Mouse (Mus musculus) heart, embryonic 16.5 days (tissue): ENCODE measurements around the gene Gm49405. TPM values are rescaled to one million over a fixed set of nuclear protein-coding genes. Genes with fewer than 3 reads are reported as not detected.
"Not testable (repeated sequence)": the region's sequence is repeated elsewhere in the genome, so short reads cannot be mapped to it uniquely, and the experiment has no call there.

Experiments used
- ATAC-seq: fragments of 200-750 bp; cut with Nextera tagmentation; replicated peaks from 2 replicates; pipeline ENCODE4 v1.8.0; 2017; ENCODE audit warnings: moderate number of reproducible peaks; ENCODE audit not compliant: insufficient read depth, low FRiP score; ENCODE audit errors: extremely low read depth
- H3K27ac ChIP-seq: fragments of 300-500 bp; sonication (generic); 2 replicates; pipeline ENCODE4 v1.5.1; 2014; ENCODE audit warnings: mild to moderate bottlenecking, low read length, control low read depth, moderate library complexity
- H3K27me3 ChIP-seq: fragments of 300-500 bp; sonication (generic); 2 replicates; pipeline ENCODE4 v1.6.1; 2014; ENCODE audit warnings: low read length, mixed read lengths; ENCODE audit not compliant: control insufficient read depth, insufficient read depth
- H3K36me3 ChIP-seq: fragments of 300-500 bp; sonication (generic); 2 replicates; pipeline ENCODE4 v1.6.1; 2014; ENCODE audit not compliant: control insufficient read depth, insufficient read depth
- H3K4me1 ChIP-seq: fragments of 300-500 bp; sonication (generic); 2 replicates; pipeline ENCODE4 v1.6.1; 2014; ENCODE audit warnings: low read length, mixed read lengths; ENCODE audit not compliant: control insufficient read depth, insufficient read depth
- H3K4me2 ChIP-seq: fragments of 300-500 bp; sonication (generic); 2 replicates; pipeline ENCODE4 v1.6.1; 2014; ENCODE audit warnings: low read depth, mild to moderate bottlenecking, control low read depth, low read length
- H3K4me3 ChIP-seq: fragments of 300-500 bp; sonication (generic); 2 replicates; pipeline ENCODE4 v1.5.1; 2014; ENCODE audit warnings: mild to moderate bottlenecking, control low read depth, low read length
- H3K9ac ChIP-seq: fragments of 300-500 bp; sonication (generic); 2 replicates; pipeline ENCODE4 v1.6.1; 2014; ENCODE audit warnings: low read length, control low read depth
- H3K9me3 ChIP-seq: fragments of 300-500 bp; sonication (generic); replicated peaks from 2 replicates; pipeline ENCODE4 v1.6.1; 2016; ENCODE audit warnings: low read length; ENCODE audit not compliant: control insufficient read depth
- WGBS: fragments of 180-500 bp; shearing (Covaris S2); extraction: QIAGEN DNeasy Blood & Tissue Kit; methylation state at CpG from one replicate; pipeline ENCODE4 v1.1.7; 2014; 5-methylcytosine and 5-hydroxymethylcytosine counted together
- polyA plus RNA-seq: library from polyadenylated mRNA; unstranded; fragments of >200 nt; fragmentation: Nextera tagmentation; extraction: Ambion mirVana; gene quantifications from 2 replicates; pipeline ENCODE4 v1.2.1, GENCODE M21; 2015

The Gm49405 gene
- 6.2 TPM in 2 replicates for polyA plus RNA-seq

- under 1% methylated on average over 64 of the region's 64 CpGs for WGBS
- H3K27me3 ChIP-seq = no peaks in the 10 kb centered on the region
- peak; percentile 87 for ATAC-seq
- peak within 1 kb of the TSS; percentile 96 for H3K9ac ChIP-seq
- H3K27ac ChIP-seq = peak within 1 kb of the TSS; percentile 99
- no peaks in the 10 kb centered on the region for H3K9me3 ChIP-seq
- peaks cover 48% of the 10 kb centered on the region for H3K4me1 ChIP-seq
- H3K4me3 ChIP-seq = peak within 1 kb of the TSS; percentile 88
- no peaks in the 10 kb centered on the region for H3K36me3 ChIP-seq
- peak within 1 kb of the TSS; percentile 96 for H3K4me2 ChIP-seq
These were observed at the start of gene Gm49405, which contains the start of gene Nudt8 for GRCm38 (mm10) chr19:4000119-4000900. Gene Gm49405, plus strand, starts transcription at chr19:4000626. Gene Nudt8, plus strand, starts transcription at chr19:4000580.

GRCm38 (mm10) chr19:3951461-3951860, 49.0 kb upstream of the Gm49405 start:
- H3K36me3 ChIP-seq = no peaks in the 10 kb centered on the region
- no peak for ATAC-seq
- H3K9ac ChIP-seq = no peak overlapping the region
- peaks cover 2% of the 10 kb centered on the region; the same call in 1 of the 2 replicates for H3K4me1 ChIP-seq
- no peaks in the 10 kb centered on the region for H3K9me3 ChIP-seq
- H3K27ac ChIP-seq = no peak overlapping the region
- H3K27me3 ChIP-seq = no peaks in the 10 kb centered on the region
- no peak overlapping the region for H3K4me2 ChIP-seq
- no peak overlapping the region for H3K4me3 ChIP-seq

GRCm38 (mm10) chr19:3952099-3952498, 48.3 kb upstream of the Gm49405 start:
- WGBS = 38% methylated on average over 1 of the region's 1 CpGs
- H3K9ac ChIP-seq = no peak overlapping the region
- ATAC-seq = no peak
- no peaks in the 10 kb centered on the region for H3K4me1 ChIP-seq
- H3K4me2 ChIP-seq = no peak overlapping the region
- no peaks in the 10 kb centered on the region for H3K9me3 ChIP-seq
- H3K27me3 ChIP-seq = no peaks in the 10 kb centered on the region
- no peak overlapping the region for H3K27ac ChIP-seq
- no peak overlapping the region for H3K4me3 ChIP-seq
- H3K36me3 ChIP-seq = no peaks in the 10 kb centered on the region

GRCm38 (mm10) chr19:3955033-3955432, 45.4 kb upstream of the Gm49405 start:
- WGBS = 81% methylated on average over 3 of the region's 3 CpGs
- Histone ChIP-seq H3K27ac (no peak overlapping the region), H3K4me1 (0 out of 2 replicates have a peak, but pooled peaks cover 3% of the 10 kb centered on the region), H3K36me3 (no peaks in the 10 kb centered on the region), H3K9me3 (no peaks in the 10 kb centered on the region), H3K4me2 (no peak overlapping the region), H3K27me3 (no peaks in the 10 kb centered on the region), H3K4me3 (no peak overlapping the region), H3K9ac (no peak overlapping the region)
- no peak for ATAC-seq

- Histone ChIP-seq H3K9me3 (no peaks in the 10 kb centered on the region), H3K4me2 (no peak overlapping the region), H3K27ac (no peak overlapping the region), H3K4me3 (no peak overlapping the region), H3K9ac (no peak overlapping the region), H3K36me3 (no peaks in the 10 kb centered on the region), H3K4me1 (0 out of 2 replicates have a peak, but pooled peaks cover 3% of the 10 kb centered on the region), H3K27me3 (no peaks in the 10 kb centered on the region)
- ATAC-seq = no peak
- 23% methylated on average over 4 of the region's 4 CpGs for WGBS
These were observed 44.6 kb upstream of the Gm49405 start for GRCm38 (mm10) chr19:3955804-3956203.

GRCm38 (mm10) chr19:3957296-3958036, 43.0 kb upstream of the Gm49405 start:
- not testable (repeated sequence) for H3K9me3 ChIP-seq, ATAC-seq, H3K9ac ChIP-seq, H3K27ac ChIP-seq, H3K4me1 ChIP-seq, H3K27me3 ChIP-seq, H3K4me3 ChIP-seq, H3K4me2 ChIP-seq, H3K36me3 ChIP-seq
- WGBS = 77% methylated on average over 5 of the region's 5 CpGs

- H3K4me3 ChIP-seq = no peak within 1 kb of the TSS
- 36% methylated on average over 4 of the region's 4 CpGs for WGBS
- no peaks in the 10 kb centered on the region for H3K9me3 ChIP-seq
- ATAC-seq = no peak; the same call in 1 of the 2 replicates
- H3K4me1 ChIP-seq = 0 out of 2 replicates have a peak, but pooled peaks cover 3% of the 10 kb centered on the region
- H3K36me3 ChIP-seq = no peaks in the 10 kb centered on the region
- no peak within 1 kb of the TSS for H3K27ac ChIP-seq
- H3K9ac ChIP-seq = no peak within 1 kb of the TSS
- H3K27me3 ChIP-seq = no peaks in the 10 kb centered on the region
- H3K4me2 ChIP-seq = no peak within 1 kb of the TSS
These were observed 42.0 kb upstream of the Gm49405 start, which contains the start of gene Aldh3b3 for GRCm38 (mm10) chr19:3958470-3958869. Gene Aldh3b3, plus strand, starts transcription at chr19:3958645.

GRCm38 (mm10) chr19:3959030-3959429, 41.4 kb upstream of the Gm49405 start:
- Histone ChIP-seq H3K36me3 (no peaks in the 10 kb centered on the region), H3K27me3 (no peaks in the 10 kb centered on the region), H3K9me3 (no peaks in the 10 kb centered on the region), H3K4me2 (no peak overlapping the region), H3K4me3 (no peak overlapping the region), H3K4me1 (0 out of 2 replicates have a peak, but pooled peaks cover 3% of the 10 kb centered on the region), H3K9ac (no peak overlapping the region), H3K27ac (no peak overlapping the region)
- ATAC-seq = no peak

- H3K9me3 ChIP-seq = no peaks in the 10 kb centered on the region
- H3K27ac ChIP-seq = no peak overlapping the region
- WGBS = 83% methylated on average over 5 of the region's 5 CpGs
- 0 out of 2 replicates have a peak, but pooled peaks cover 3% of the 10 kb centered on the region for H3K4me1 ChIP-seq
- no peak overlapping the region for H3K9ac ChIP-seq
- H3K36me3 ChIP-seq = no peaks in the 10 kb centered on the region
- no peak for ATAC-seq
- H3K4me3 ChIP-seq = no peak overlapping the region
- H3K4me2 ChIP-seq = no peak overlapping the region
- no peaks in the 10 kb centered on the region for H3K27me3 ChIP-seq
These were observed 40.2 kb upstream of the Gm49405 start for GRCm38 (mm10) chr19:3960211-3960610.
